Comparison of ENCODE assay signal across 9 mouse cellular contexts in the genomic region with DNA sequence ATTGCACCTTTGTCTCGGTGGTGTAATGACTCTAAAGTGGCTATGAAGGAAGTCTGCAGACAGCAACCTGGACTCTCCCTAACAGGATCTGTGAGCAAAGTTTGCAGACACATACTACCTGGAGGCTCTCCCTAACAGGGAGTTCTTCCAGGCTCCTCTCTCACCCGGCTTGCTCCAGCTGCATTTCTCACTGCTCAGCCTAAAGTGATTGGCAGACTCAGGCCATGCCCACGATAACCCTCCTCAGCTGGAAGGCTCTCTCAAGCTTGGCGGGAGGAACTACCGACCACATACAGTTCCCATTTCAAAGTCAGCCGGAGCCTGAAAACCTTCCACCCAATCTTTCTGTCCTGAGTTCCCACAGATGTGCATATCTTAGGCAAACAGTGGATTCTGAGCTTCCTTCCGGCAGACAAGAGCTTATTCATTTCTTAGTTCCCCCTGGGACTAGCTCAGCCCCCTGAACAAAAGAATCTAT. TPM values are rescaled to one million over a fixed set of nuclear protein-coding genes. Genes with fewer than 3 reads are reported as not detected.
DNase-seq lines count a peak whose midpoint lies in the region; ATAC-seq and TF ChIP-seq lines count a peak whose summit lies in the region.
"Had no signal": no experiment of that assay in that cellular context is flagged by ENCODE, and none has a peak within 500 bp of the region (broad histone marks: within the 10 kb centered on the region; RNA-seq: fewer than 3 reads in every experiment).

No protein-coding gene starts in this region.

- TF ChIP-seq POLR2A in lung, adult 2 months (IDR thresholded peaks at IDR 0.05; ENCODE audit: borderline replicate concordance, extremely low read depth, low read depth, low read length): no peak

- no peaks in the 10 kb centered on the region for H3K27me3 ChIP-seq in liver, embryonic 15.5 days
- H3K27me3 ChIP-seq in stomach, postnatal 0 days (ENCODE audit: control insufficient read depth, insufficient read depth, low read length): no peaks in the 10 kb centered on the region

- H3K4me2 ChIP-seq in liver, embryonic 15.5 days: peak overlapping the region; percentile 31
- H3K4me2 ChIP-seq in stomach, postnatal 0 days (replicated peaks; ENCODE audit: low read depth): no peak overlapping the region

- H3K36me3 ChIP-seq in liver, embryonic 15.5 days (replicated peaks): no peaks in the 10 kb centered on the region
- H3K36me3 ChIP-seq in stomach, postnatal 0 days (ENCODE audit: control insufficient read depth, insufficient read depth, low read length): no peaks in the 10 kb centered on the region

- no peak for TF ChIP-seq EP300 in stomach, postnatal 0 days (optimal IDR thresholded peaks at IDR 0.05)

- peak; percentile 53 for ATAC-seq in granulocyte monocyte progenitor cell, adult 5-6 weeks (replicated peaks; ENCODE audit: poor library complexity, severe bottlenecking)
- ATAC-seq in liver, embryonic 15.5 days (ENCODE audit: insufficient read depth): 0 out of 2 replicates have a peak, but pooled peaks have one; percentile 43
- no peak for ATAC-seq in stomach, postnatal 0 days (ENCODE audit: low FRiP score, low TSS enrichment)

- WGBS in lung, adult 2 months: 8% methylated on average over 7 of the region's 7 CpGs
- 4% methylated on average over 7 of the region's 7 CpGs for WGBS in liver, embryonic 15.5 days (ENCODE audit: insufficient replicate concordance)
- 7% methylated on average over 7 of the region's 7 CpGs for WGBS in stomach, postnatal 0 days

- H3K9ac ChIP-seq in liver, embryonic 15.5 days: no peak overlapping the region
- H3K9ac ChIP-seq in stomach, postnatal 0 days (ENCODE audit: low read length): no peak overlapping the region

- H3K4me3 ChIP-seq in lung, adult 2 months (replicated peaks; ENCODE audit: extremely low read depth, low read depth, low read length): no peak overlapping the region
- H3K4me3 ChIP-seq in liver, embryonic 15.5 days (replicated peaks): peak overlapping the region; percentile 3; the same call in 1 of the 2 replicates
- H3K4me3 ChIP-seq in stomach, postnatal 0 days (ENCODE audit: low read depth, low read length): no peak overlapping the region
- no peak overlapping the region for H3K4me3 ChIP-seq in layer of hippocampus, adult 2 months
- H3K4me3 ChIP-seq: heart, adult 2 months had no signal

- no peaks in the 10 kb centered on the region for H3K9me3 ChIP-seq in liver, embryonic 15.5 days (replicated peaks)
- H3K9me3 ChIP-seq in stomach, postnatal 0 days (ENCODE audit: control insufficient read depth, low read length): no peaks in the 10 kb centered on the region

- H3K4me1 ChIP-seq in lung, adult 2 months (ENCODE audit: control insufficient read depth, insufficient read depth, low read length): 0 out of 2 replicates have a peak, but pooled peaks cover 3% of the 10 kb centered on the region
- H3K4me1 ChIP-seq in liver, embryonic 15.5 days (replicated peaks): peaks cover 66% of the 10 kb centered on the region
- no peaks in the 10 kb centered on the region for H3K4me1 ChIP-seq in stomach, postnatal 0 days (replicated peaks; ENCODE audit: control insufficient read depth, insufficient read depth)

- no peak for TF ChIP-seq CTCF in lung, adult 2 months (IDR thresholded peaks at IDR 0.05; ENCODE audit: insufficient read depth, low read length)
- TF ChIP-seq CTCF in stomach, postnatal 0 days (IDR thresholded peaks at IDR 0.05; ENCODE audit: low read depth): no peak
- no peak for TF ChIP-seq CTCF in layer of hippocampus, adult 2 months (conservative IDR thresholded peaks at IDR 0.05)

- H3K27ac ChIP-seq in liver, embryonic 15.5 days (replicated peaks): peak overlapping the region; percentile 26
- 0 out of 2 replicates have a peak overlapping the region, but pooled peaks have one; percentile 24 for H3K27ac ChIP-seq in stomach, postnatal 0 days (replicated peaks)
- H3K27ac ChIP-seq in layer of hippocampus, adult 2 months: no peak overlapping the region
- H3K27ac ChIP-seq: heart, adult 2 months had no signal

- peak; percentile 34 to 38 for DNase-seq in lung, adult 18-20 months
- no peak for DNase-seq in lung, adult 2 months
- no peak for DNase-seq in stomach, postnatal 0 days (ENCODE audit: low spot score)
- DNase-seq in adrenal gland, postnatal 14 days: no peak
- DNase-seq in kidney, adult 8-10 months: no peak
- DNase-seq in layer of hippocampus, adult 2 months (ENCODE audit: low spot score in 2 of 2): no peak

RNA-seq across cellular contexts. Expression of a gene that starts 3.1 kb away (rescaled TPM):
- 19.1 and 23.9 TPM in 2 replicates for polyA plus RNA-seq in lung, adult 2 months (2012; rRNA removed)
- total RNA-seq in granulocyte monocyte progenitor cell, adult 5-6 weeks (2014; fragmentation: Nextera tagmentation): 114 TPM in 2 replicates
- total RNA-seq in granulocyte monocyte progenitor cell, adult 5-6 weeks (2017): 98.3 and 98.8 TPM in 2 replicates
- polyA plus RNA-seq in liver, embryonic 15.5 days (2015; fragmentation: Nextera tagmentation; extraction: Ambion mirVana): 18.2 and 22.2 TPM in 2 replicates
- 1.3 and 2.3 TPM in 2 replicates for polyA plus RNA-seq in stomach, postnatal 0 days (2015; fragmentation: Nextera tagmentation; extraction: Ambion mirVana)
- total RNA-seq in adrenal gland, postnatal 14 days (2021): 3.6 and 14.8 TPM in 2 replicates
- 1 to 10 TPM; 5.3 to 5.6 TPM for total RNA-seq in layer of hippocampus, adult 2 months (2021)

RNA-seq across cellular contexts. Expression of a gene that starts 21.5 kb away (rescaled TPM):
- 4.7 and 17.3 TPM in 2 replicates for polyA plus RNA-seq in lung, adult 2 months (2012; rRNA removed)
- total RNA-seq in granulocyte monocyte progenitor cell, adult 5-6 weeks (2014; fragmentation: Nextera tagmentation): 4.7 and 7.9 TPM in 2 replicates
- total RNA-seq in granulocyte monocyte progenitor cell, adult 5-6 weeks (2017): 2.3 and 2.5 TPM in 2 replicates
- 17.0 and 22.6 TPM in 2 replicates for polyA plus RNA-seq in liver, embryonic 15.5 days (2015; fragmentation: Nextera tagmentation; extraction: Ambion mirVana)
- 22.3 and 24.1 TPM in 2 replicates for polyA plus RNA-seq in stomach, postnatal 0 days (2015; fragmentation: Nextera tagmentation; extraction: Ambion mirVana)
- total RNA-seq in adrenal gland, postnatal 14 days (2021): 26.1 and 32.9 TPM in 2 replicates
- 1 to 10 TPM; 1.3 TPM for total RNA-seq in layer of hippocampus, adult 2 months (2021)

RNA-seq across cellular contexts. Expression of a gene that starts 29.5 kb away (rescaled TPM):
- 102 and 115 TPM in 2 replicates for polyA plus RNA-seq in lung, adult 2 months (2012; rRNA removed)
- 5.4 and 6.1 TPM in 2 replicates for total RNA-seq in granulocyte monocyte progenitor cell, adult 5-6 weeks (2014; fragmentation: Nextera tagmentation)
- total RNA-seq in granulocyte monocyte progenitor cell, adult 5-6 weeks (2017): not detected in 2 replicates
- 9.3 and 10.8 TPM in 2 replicates for polyA plus RNA-seq in liver, embryonic 15.5 days (2015; fragmentation: Nextera tagmentation; extraction: Ambion mirVana)
- polyA plus RNA-seq in stomach, postnatal 0 days (2015; fragmentation: Nextera tagmentation; extraction: Ambion mirVana): 94.8 and 103 TPM in 2 replicates
- 45.7 and 50.1 TPM in 2 replicates for total RNA-seq in adrenal gland, postnatal 14 days (2021)
- 1 to 10 TPM; 1.1 to 1.7 TPM for total RNA-seq in layer of hippocampus, adult 2 months (2021)

RNA-seq across cellular contexts. Expression of a gene that starts 51.1 kb away (rescaled TPM):
- 846 and 1,111 TPM in 2 replicates for polyA plus RNA-seq in lung, adult 2 months (2012; rRNA removed)
- total RNA-seq in granulocyte monocyte progenitor cell, adult 5-6 weeks (2014; fragmentation: Nextera tagmentation): 252 and 291 TPM in 2 replicates
- total RNA-seq in granulocyte monocyte progenitor cell, adult 5-6 weeks (2017): 155 and 168 TPM in 2 replicates
- polyA plus RNA-seq in liver, embryonic 15.5 days (2015; fragmentation: Nextera tagmentation; extraction: Ambion mirVana): 145 and 148 TPM in 2 replicates
- 177 and 205 TPM in 2 replicates for polyA plus RNA-seq in stomach, postnatal 0 days (2015; fragmentation: Nextera tagmentation; extraction: Ambion mirVana)
- 208 and 209 TPM in 2 replicates for total RNA-seq in adrenal gland, postnatal 14 days (2021)
- total RNA-seq in layer of hippocampus, adult 2 months (2021): 100 to 1,000 TPM; 112 to 113 TPM

Comparison
In these comparisons a context has a peak if more than half of its experiments do, and no peak if none do; other contexts are left out.
1. DNase-seq: peak in lung, adult 18-20 months (2 of 2); none in lung, adult 2 months (single experiment), stomach, postnatal 0 days (single experiment), adrenal gland, postnatal 14 days (single experiment), kidney, adult 8-10 months (0 of 2) and layer of hippocampus, adult 2 months (0 of 2).